Mouse (Mus musculus) ES-Bruce4 (cell line): Measurements from ENCODE around the gene Sephs2. TPM values are rescaled to one million over a fixed set of nuclear protein-coding genes. Genes with fewer than 3 reads are reported as not detected.
A peak's percentile ranks its signal among the peaks of the same experiment; 100 is the strongest.

ENCODE experiments used
- H3K27ac ChIP-seq: 2 replicates; pipeline ENCODE4 v1.5.1; 2012; ENCODE audit warnings: low read length, inconsistent platforms; ENCODE audit not compliant: insufficient read depth
- H3K27me3 ChIP-seq: 2 replicates; pipeline ENCODE4 v1.6.1; 2012; ENCODE audit warnings: mild to moderate bottlenecking, low read length, inconsistent platforms; ENCODE audit not compliant: control insufficient read depth, poor library complexity, insufficient read depth, severe bottlenecking
- H3K36me3 ChIP-seq: 2 replicates; pipeline ENCODE4 v1.6.1; 2012; ENCODE audit warnings: inconsistent platforms, mild to moderate bottlenecking, low read length, moderate library complexity; ENCODE audit not compliant: control insufficient read depth, poor library complexity, insufficient read depth, severe bottlenecking
- H3K4me1 ChIP-seq: one replicate; pipeline ENCODE4 v1.8.1; 2011; ENCODE audit warnings: low read length; ENCODE audit not compliant: control insufficient read depth, insufficient read depth
- H3K4me3 ChIP-seq: 2 replicates; pipeline ENCODE4 v1.5.1; 2011; ENCODE audit warnings: low read depth, mild to moderate bottlenecking, low read length
- H3K9ac ChIP-seq: 2 replicates; pipeline ENCODE4 v1.6.1; 2012; ENCODE audit warnings: low read depth, mild to moderate bottlenecking, inconsistent platforms; ENCODE audit not compliant: poor library complexity, severe bottlenecking
- H3K9me3 ChIP-seq: replicated peaks from 2 replicates; pipeline ENCODE4 v1.6.1; 2012; ENCODE audit warnings: mild to moderate bottlenecking, low read length, inconsistent platforms; ENCODE audit not compliant: control insufficient read depth, poor library complexity, insufficient read depth, severe bottlenecking
- CTCF ChIP-seq: IDR thresholded peaks from one replicate; pipeline ENCODE4 v1.8.1; 2011; ENCODE audit warnings: low read depth, low read length
- EP300 ChIP-seq: IDR thresholded peaks from 2 replicates; pipeline ENCODE4 v1.6.1; 2011; ENCODE audit warnings: low read depth, low read length; ENCODE audit not compliant: insufficient read depth
- POLR2A ChIP-seq: IDR thresholded peaks from one replicate; pipeline ENCODE4 v1.8.1; 2011; ENCODE audit warnings: low read length; ENCODE audit not compliant: insufficient read depth
- polyA plus RNA-seq: library from polyadenylated mRNA; stranded (reverse); fragments of >200 nt; gene quantifications from 2 replicates; pipeline ENCODE4 v1.2.4, GENCODE M21; 2011; ENCODE audit warnings: low read depth; ENCODE audit not compliant: missing spikeins, insufficient read depth, insufficient read length

Sephs2 gene
- polyA plus RNA-seq, 1 experiment, result 77.5 TPM

GRCm38 (mm10) chr7:127287940-127288339 is 14.1 kb upstream of the Sephs2 start:
- no peak overlapping the region for H3K4me3 ChIP-seq
- H3K9ac ChIP-seq, result no peak overlapping the region
- no peaks in the 10 kb centered on the region for H3K27me3 ChIP-seq
- no peak for TF ChIP-seq CTCF
- H3K9me3 ChIP-seq, result no peaks in the 10 kb centered on the region
- H3K27ac ChIP-seq, result no peak overlapping the region
- no peaks in the 10 kb centered on the region for H3K36me3 ChIP-seq
- no peaks in the 10 kb centered on the region for H3K4me1 ChIP-seq

- Histone ChIP-seq H3K27ac (no peak overlapping the region), H3K9ac (no peak overlapping the region), H3K4me1 (no peaks in the 10 kb centered on the region), H3K9me3 (no peaks in the 10 kb centered on the region), H3K36me3 (no peaks in the 10 kb centered on the region), H3K4me3 (no peak overlapping the region), H3K27me3 (no peaks in the 10 kb centered on the region)
- no peak for TF ChIP-seq CTCF
- TF ChIP-seq EP300, result no peak
- TF ChIP-seq POLR2A, result no peak
Measured at GRCm38 (mm10) chr7:127285154-127285553, 11.3 kb upstream of the Sephs2 start.

- TF ChIP-seq CTCF (no peak), EP300 (no peak), POLR2A (no peak)
- no peaks in the 10 kb centered on the region for H3K27me3 ChIP-seq
- no peak overlapping the region for H3K27ac ChIP-seq
- no peaks in the 10 kb centered on the region for H3K4me1 ChIP-seq
- no peaks in the 10 kb centered on the region for H3K9me3 ChIP-seq
- no peaks in the 10 kb centered on the region for H3K36me3 ChIP-seq
- H3K9ac ChIP-seq, result no peak overlapping the region
- no peak overlapping the region for H3K4me3 ChIP-seq
Measured at GRCm38 (mm10) chr7:127282190-127282589, 8.3 kb upstream of the Sephs2 start.

- Histone ChIP-seq H3K27ac (no peak overlapping the region), H3K27me3 (no peaks in the 10 kb centered on the region), H3K4me1 (no peaks in the 10 kb centered on the region), H3K36me3 (no peaks in the 10 kb centered on the region), H3K9me3 (no peaks in the 10 kb centered on the region), H3K9ac (no peak overlapping the region), H3K4me3 (no peak overlapping the region)
- TF ChIP-seq EP300 (no peak), POLR2A (no peak), CTCF (no peak)
Measured at GRCm38 (mm10) chr7:127281114-127281513, 7.3 kb upstream of the Sephs2 start.

- no peaks in the 10 kb centered on the region for H3K4me1 ChIP-seq
- H3K36me3 ChIP-seq, result no peaks in the 10 kb centered on the region
- no peak overlapping the region for H3K9ac ChIP-seq
- TF ChIP-seq EP300 (no peak), CTCF (no peak), POLR2A (no peak)
- no peak overlapping the region for H3K4me3 ChIP-seq
- no peaks in the 10 kb centered on the region for H3K9me3 ChIP-seq
- H3K27ac ChIP-seq, result no peak overlapping the region
- no peaks in the 10 kb centered on the region for H3K27me3 ChIP-seq
Measured at GRCm38 (mm10) chr7:127280092-127280491, 6.2 kb upstream of the Sephs2 start.

- H3K27ac ChIP-seq, result no peak overlapping the region
- no peak overlapping the region for H3K9ac ChIP-seq
- no peaks in the 10 kb centered on the region for H3K36me3 ChIP-seq
Measured at GRCm38 (mm10) chr7:127278311-127278710, 4.5 kb upstream of the Sephs2 start.

More at GRCm38 (mm10) chr7:127278311-127278710, 4.5 kb upstream of the Sephs2 start:
- Histone ChIP-seq H3K4me1 (no peaks in the 10 kb centered on the region), H3K9me3 (no peaks in the 10 kb centered on the region), H3K27me3 (no peaks in the 10 kb centered on the region), H3K4me3 (no peak overlapping the region)
- no peak for TF ChIP-seq EP300
- no peak for TF ChIP-seq POLR2A
- TF ChIP-seq CTCF, result peak; percentile 87
